Mouse (Mus musculus) embryonic facial prominence, embryonic 11.5 days (tissue): ENCODE measurements at regions not wholly inside any gene's neighbourhood (a gene's known extent, or its start where the extent isn't known, plus 50 kb on each side); places are given as distances from the start of the nearest gene placed in this dataset.

Experiments
- ATAC-seq: fragments of 200-750 bp; cut with Nextera tagmentation; replicated peaks from 2 replicates; pipeline ENCODE4 v1.8.0; 2017; ENCODE audit warnings: low read depth; ENCODE audit not compliant: insufficient number of reproducible peaks, low FRiP score, low TSS enrichment
- DNase-seq: peaks from one replicate; pipeline ENCODE4 v3.0.0-alpha.2; 2015; ENCODE audit warnings: low spot score
- H3K27ac ChIP-seq: fragments of 300-500 bp; sonication (generic); replicated peaks from 2 replicates; pipeline ENCODE4 v1.5.1; 2014; ENCODE audit warnings: mild to moderate bottlenecking, low read depth, low read length, control low read depth
- H3K27me3 ChIP-seq: fragments of 300-500 bp; sonication (generic); 2 replicates; pipeline ENCODE4 v1.6.1; 2014; ENCODE audit warnings: mild to moderate bottlenecking, low read length, moderate library complexity, mixed read lengths; ENCODE audit not compliant: control insufficient read depth, insufficient read depth
- H3K36me3 ChIP-seq: fragments of 300-500 bp; sonication (generic); replicated peaks from 2 replicates; pipeline ENCODE4 v1.6.1; 2014; ENCODE audit warnings: low read depth, mild to moderate bottlenecking, low read length, moderate library complexity, mixed read lengths; ENCODE audit not compliant: control insufficient read depth, insufficient read depth
- H3K4me1 ChIP-seq: fragments of 300-500 bp; sonication (generic); 2 replicates; pipeline ENCODE4 v1.6.1; 2014; ENCODE audit warnings: low read length, mixed read lengths; ENCODE audit not compliant: control insufficient read depth, insufficient read depth
- H3K4me2 ChIP-seq: fragments of 300-500 bp; sonication (generic); 2 replicates; pipeline ENCODE4 v1.6.1; 2014; ENCODE audit warnings: low read depth, mild to moderate bottlenecking, control low read depth, low read length, moderate library complexity
- H3K4me3 ChIP-seq: fragments of 300-500 bp; sonication (generic); 2 replicates; pipeline ENCODE4 v1.5.1; 2014; ENCODE audit warnings: low read depth, low read length, control low read depth
- H3K9ac ChIP-seq: fragments of 300-500 bp; sonication (generic); replicated peaks from 2 replicates; pipeline ENCODE4 v1.6.1; 2014; ENCODE audit warnings: mild to moderate bottlenecking, control low read depth, low read length
- H3K9me3 ChIP-seq: fragments of 300-500 bp; sonication (generic); replicated peaks from 2 replicates; pipeline ENCODE4 v1.6.1; 2016; ENCODE audit warnings: mild to moderate bottlenecking, low read length, inconsistent platforms, mixed read lengths; ENCODE audit not compliant: control insufficient read depth
- WGBS: fragments of 180-500 bp; shearing (Covaris S2); extraction: QIAGEN DNeasy Blood & Tissue Kit; methylation state at CpG from one replicate; pipeline ENCODE4 v1.1.7; 2014; 5-methylcytosine and 5-hydroxymethylcytosine counted together

- Histone ChIP-seq H3K4me1 (no peaks in the 10 kb centered on the region), H3K27ac (no peak overlapping the region), H3K4me3 (no peak overlapping the region), H3K27me3 (no peaks in the 10 kb centered on the region), H3K4me2 (no peak overlapping the region), H3K36me3 (no peaks in the 10 kb centered on the region), H3K9me3 (no peaks in the 10 kb centered on the region), H3K9ac (no peak overlapping the region)
- DNase-seq (no peak), ATAC-seq (no peak)
- 71% methylated on average over 1 of the region's 1 CpGs for WGBS
Measured at GRCm38 (mm10) chr12:98354545-98354944, 86.1 kb downstream of the Gpr65 start.

- H3K4me2 ChIP-seq, result no peak overlapping the region
- ATAC-seq, result no peak
- WGBS, result 83% methylated on average over 2 of the region's 2 CpGs
Measured at GRCm38 (mm10) chr12:98367583-98367982, 99.1 kb downstream of the Gpr65 start.

GRCm38 (mm10) chr12:98370771-98371170 lies 102.3 kb downstream of the Gpr65 start:
- Histone ChIP-seq H3K4me2 (no peak overlapping the region), H3K4me1 (no peaks in the 10 kb centered on the region), H3K36me3 (no peaks in the 10 kb centered on the region), H3K9me3 (no peaks in the 10 kb centered on the region), H3K9ac (no peak overlapping the region), H3K4me3 (no peak overlapping the region), H3K27me3 (no peaks in the 10 kb centered on the region), H3K27ac (no peak overlapping the region)
- DNase-seq, result no peak
- 84% methylated on average over 3 of the region's 3 CpGs for WGBS
- no peak for ATAC-seq

More at GRCm38 (mm10) chr12:98367583-98367982, 99.1 kb downstream of the Gpr65 start:
- Histone ChIP-seq H3K9ac (no peak overlapping the region), H3K27ac (no peak overlapping the region), H3K27me3 (no peaks in the 10 kb centered on the region), H3K4me3 (no peak overlapping the region), H3K36me3 (no peaks in the 10 kb centered on the region), H3K4me1 (no peaks in the 10 kb centered on the region), H3K9me3 (no peaks in the 10 kb centered on the region)
- no peak for DNase-seq

GRCm38 (mm10) chr12:98375214-98375910 lies 106.9 kb downstream of the Gpr65 start:
- DNase-seq, result no peak
- no peaks in the 10 kb centered on the region for H3K4me1 ChIP-seq
- ATAC-seq, result no peak
- no peaks in the 10 kb centered on the region for H3K27me3 ChIP-seq
- no peaks in the 10 kb centered on the region for H3K9me3 ChIP-seq
- H3K27ac ChIP-seq, result no peak overlapping the region
- H3K36me3 ChIP-seq, result no peaks in the 10 kb centered on the region
- WGBS, result 87% methylated on average over 7 of the region's 7 CpGs
- no peak overlapping the region for H3K4me3 ChIP-seq
- H3K9ac ChIP-seq, result no peak overlapping the region
- no peak overlapping the region for H3K4me2 ChIP-seq
